Mouse (Mus musculus): Measurements from ENCODE around the gene Tubgcp6. TPM values are rescaled to one million over a fixed set of nuclear protein-coding genes. Genes with fewer than 3 reads are reported as not detected.
A peak's percentile ranks its signal among the peaks of the same experiment; 100 is the strongest.

Gene Tubgcp6
- 17.5 and 17.7 TPM in 2 replicates for polyA plus RNA-seq (2015; fragmentation: Nextera tagmentation; extraction: Ambion mirVana)

DNA sequence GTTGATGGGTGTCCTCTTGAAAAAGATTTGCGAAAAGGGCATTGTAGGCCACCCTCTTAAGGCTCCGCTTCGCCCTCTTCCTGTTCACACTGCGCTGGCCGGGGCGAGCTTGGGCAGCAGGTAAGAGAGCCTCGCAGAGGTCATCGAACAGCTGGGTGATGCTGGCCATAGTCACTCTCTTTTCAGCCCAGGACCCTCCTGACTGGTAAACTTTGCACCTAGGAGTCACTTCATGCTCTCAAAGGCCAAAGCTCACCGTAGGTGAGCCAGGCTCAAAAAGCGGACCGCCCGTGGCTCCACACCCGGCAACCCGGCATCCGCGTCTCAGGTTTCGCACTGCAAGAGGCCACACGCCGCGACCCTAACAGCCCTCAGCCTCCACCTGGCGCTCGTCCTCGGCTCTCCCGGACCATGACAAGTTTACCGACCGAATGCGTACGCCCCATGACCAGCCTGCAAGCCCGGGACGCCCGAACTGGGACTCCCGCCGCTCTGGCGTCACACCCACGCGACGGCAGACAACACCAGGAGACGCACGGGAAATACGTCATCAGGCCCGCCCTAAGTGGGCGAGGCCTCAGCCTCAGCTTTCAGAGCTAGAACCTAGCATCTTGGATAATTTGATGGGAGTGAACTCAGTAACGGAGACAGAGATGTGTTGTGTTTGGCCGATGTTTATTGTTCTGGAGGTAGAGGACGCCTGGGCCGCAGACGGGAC lies at the start of gene Tubgcp6:
Tubgcp6 (minus strand) TSS at position 464 of the 718 bp plus-strand sequence.
- H3K9me3 ChIP-seq, result no peaks in the 10 kb centered on the region
- H3K27me3 ChIP-seq, result no peaks in the 10 kb centered on the region
- ATAC-seq (replicated peaks), result peak; percentile 84
- WGBS, result under 1% methylated on average over 47 of the region's 47 CpGs
- H3K4me2 ChIP-seq (replicated peaks), result peak within 1 kb of the TSS; percentile 93
- peak within 1 kb of the TSS; percentile 79 for H3K4me3 ChIP-seq
- H3K9ac ChIP-seq (replicated peaks), result peak within 1 kb of the TSS; percentile 61
- H3K27ac ChIP-seq (replicated peaks), result peak within 1 kb of the TSS; percentile 92
- peaks cover 51% of the 10 kb centered on the region for H3K4me1 ChIP-seq
- H3K36me3 ChIP-seq, result peaks cover 4% of the 10 kb centered on the region; the same call in 1 of the 2 replicates

DNA sequence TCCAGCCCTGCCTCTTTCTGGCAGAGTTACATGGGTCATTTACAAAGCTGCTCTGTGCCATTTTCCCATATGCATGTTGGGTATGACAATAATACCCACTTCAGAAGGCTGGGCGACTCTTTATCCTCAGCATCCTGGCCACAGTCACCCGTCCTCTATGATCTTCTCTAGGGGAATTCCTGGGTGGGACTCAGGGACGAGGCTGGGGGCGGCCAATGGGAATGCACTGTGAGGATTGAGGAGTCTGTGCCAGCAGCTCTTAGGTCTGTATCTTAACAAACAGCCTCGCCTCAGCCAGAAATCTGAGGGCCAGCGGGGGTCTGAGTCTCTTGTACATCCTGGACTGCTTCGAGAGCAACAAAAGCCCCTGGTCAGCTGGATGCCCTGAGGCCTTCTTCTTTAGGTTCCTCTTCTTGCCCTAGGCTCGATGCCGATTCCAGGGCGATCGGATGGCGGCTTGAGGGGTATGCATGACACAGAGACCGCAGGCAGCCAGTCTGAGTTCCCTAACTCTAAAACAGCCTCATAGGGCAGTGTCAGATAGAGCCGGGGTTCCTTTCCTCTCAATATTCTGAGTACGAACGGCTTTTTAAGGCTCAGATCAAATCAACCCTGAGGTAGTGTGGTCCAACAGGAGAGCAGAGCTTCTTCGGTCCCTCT lies 49.5 kb upstream of the Tubgcp6 start:
- H3K9me3 ChIP-seq, result no peaks in the 10 kb centered on the region
- H3K27me3 ChIP-seq, result no peaks in the 10 kb centered on the region
- 17% methylated on average over 17 of the region's 17 CpGs for WGBS
- H3K4me1 ChIP-seq, result peaks cover 80% of the 10 kb centered on the region
- H3K27ac ChIP-seq (replicated peaks), result peak overlapping the region; percentile 90
- peak overlapping the region; percentile 57 for H3K4me3 ChIP-seq
- H3K9ac ChIP-seq (replicated peaks), result peak overlapping the region; percentile 74
- H3K36me3 ChIP-seq, result peaks cover 8% of the 10 kb centered on the region; the same call in 1 of the 2 replicates
- H3K4me2 ChIP-seq (replicated peaks), result peak overlapping the region; percentile 98
- ATAC-seq (replicated peaks), result no peak

DNA sequence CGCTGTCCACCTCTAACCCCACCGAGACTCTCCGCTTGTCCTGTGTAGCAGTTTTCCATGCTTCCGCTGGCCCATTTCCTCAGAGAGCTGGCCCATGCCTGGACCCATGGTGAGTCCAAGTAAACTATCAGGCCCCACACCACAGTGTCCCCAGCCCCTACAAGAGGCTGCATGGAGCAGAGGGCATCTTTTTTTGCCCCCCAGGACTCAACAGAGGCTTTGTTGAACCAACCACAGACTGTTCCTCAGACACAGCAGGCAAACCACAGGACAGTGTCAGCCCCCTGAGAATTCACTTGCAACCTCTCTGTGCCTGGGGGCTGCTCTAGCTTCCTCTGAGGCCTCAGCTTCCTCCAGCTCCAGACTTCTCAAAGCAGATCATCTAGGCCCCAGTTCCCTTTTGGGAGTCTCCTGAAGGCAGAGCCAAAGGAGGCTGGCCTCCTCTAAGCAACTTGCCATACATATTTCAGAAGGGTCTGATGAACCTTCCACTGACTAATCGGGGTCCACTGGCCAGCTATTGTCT lies 48.7 kb upstream of the Tubgcp6 start:
- Histone ChIP-seq H3K4me1 (peaks cover 72% of the 10 kb centered on the region), H3K36me3 (peaks cover 17% of the 10 kb centered on the region), H3K27ac (replicated peaks) (no peak overlapping the region), H3K4me2 (replicated peaks) (no peak overlapping the region), H3K4me3 (no peak overlapping the region), H3K9me3 (no peaks in the 10 kb centered on the region), H3K9ac (replicated peaks) (no peak overlapping the region), H3K27me3 (no peaks in the 10 kb centered on the region)
- ATAC-seq (replicated peaks), result no peak
- 93% methylated on average over 5 of the region's 5 CpGs for WGBS

DNA sequence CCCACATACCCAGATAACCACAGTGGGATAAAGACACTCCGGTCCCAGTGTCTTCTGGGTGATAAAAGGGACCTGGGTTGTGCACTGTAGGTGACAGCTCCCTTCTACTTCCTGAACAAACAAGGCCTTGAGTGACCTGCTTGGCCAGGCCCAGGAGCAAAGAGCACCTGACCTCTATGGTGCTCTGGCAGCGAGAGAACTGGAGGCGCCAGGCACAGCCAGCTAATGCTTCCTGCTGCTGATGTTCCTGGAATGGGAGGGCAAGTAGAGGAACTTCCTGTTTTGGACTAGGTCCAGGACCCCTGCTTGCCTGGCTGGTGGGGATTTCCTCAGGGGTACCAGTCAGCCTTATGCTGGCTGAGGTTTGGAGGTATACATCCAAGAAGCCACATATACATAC lies 47.2 kb upstream of the Tubgcp6 start:
- Histone ChIP-seq H3K9ac (replicated peaks) (no peak overlapping the region), H3K27ac (replicated peaks) (peak overlapping the region; percentile 65)
- no peak for ATAC-seq (replicated peaks)

DNA sequence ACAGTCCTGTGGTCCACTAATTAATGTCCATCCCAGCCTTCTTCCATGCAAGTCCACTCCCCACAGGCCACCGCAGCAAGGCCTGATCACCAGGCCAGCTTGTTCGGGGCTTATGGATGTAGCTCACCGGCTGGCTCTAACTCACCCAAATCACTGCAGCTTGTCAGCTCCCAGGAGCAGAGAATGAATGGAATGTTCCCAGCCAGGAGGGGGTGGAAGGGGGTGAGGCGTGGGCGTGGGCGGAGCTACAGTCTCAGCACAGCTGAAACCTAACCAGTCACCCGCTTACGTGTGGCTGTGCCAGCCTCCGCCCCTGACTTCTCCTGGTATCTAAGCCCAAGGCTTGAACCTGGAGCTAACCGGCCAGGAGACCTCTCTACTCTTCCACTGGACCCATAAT lies 46.5 kb upstream of the Tubgcp6 start:
- Histone ChIP-seq H3K4me3 (no peak overlapping the region), H3K27me3 (no peaks in the 10 kb centered on the region), H3K27ac (replicated peaks) (peak overlapping the region; percentile 65), H3K9ac (replicated peaks) (0 out of 2 replicates have a peak overlapping the region, but pooled peaks have one; percentile 11), H3K9me3 (no peaks in the 10 kb centered on the region), H3K4me1 (peaks cover 50% of the 10 kb centered on the region), H3K36me3 (peaks cover 37% of the 10 kb centered on the region), H3K4me2 (replicated peaks) (peak overlapping the region; percentile 14; the same call in 1 of the 2 replicates)
- ATAC-seq (replicated peaks), result peak; percentile 59
- WGBS, result 5% methylated on average over 10 of the region's 10 CpGs

More for the DNA sequence above, 47.2 kb upstream of the Tubgcp6 start:
- Histone ChIP-seq H3K36me3 (peaks cover 31% of the 10 kb centered on the region), H3K27me3 (no peaks in the 10 kb centered on the region), H3K4me3 (no peak overlapping the region), H3K4me2 (replicated peaks) (no peak overlapping the region), H3K9me3 (no peaks in the 10 kb centered on the region), H3K4me1 (peaks cover 57% of the 10 kb centered on the region)
- 67% methylated on average over 3 of the region's 3 CpGs for WGBS

DNA sequence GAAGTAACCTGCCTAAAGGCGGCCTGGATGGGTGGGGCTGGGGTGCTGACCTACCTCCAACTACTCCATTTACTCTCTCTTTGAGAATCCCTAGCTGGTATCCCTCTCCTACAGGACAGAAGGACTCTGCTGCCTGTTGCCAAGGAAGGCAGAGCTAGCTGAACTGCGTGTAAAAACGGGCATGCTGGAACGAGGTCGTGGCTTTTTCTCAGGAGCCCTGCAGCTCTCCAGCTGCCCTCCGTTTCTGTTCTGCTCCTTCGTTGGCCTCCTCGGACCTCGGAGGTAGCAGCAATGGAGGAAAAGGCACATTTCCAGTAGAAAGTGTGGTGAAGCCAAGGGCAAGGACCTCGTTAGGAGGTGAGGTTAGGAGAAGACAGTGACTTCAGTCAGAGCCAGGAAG lies 46.0 kb upstream of the Tubgcp6 start:
- H3K4me3 ChIP-seq, result no peak overlapping the region
- H3K9ac ChIP-seq (replicated peaks), result no peak overlapping the region
- no peaks in the 10 kb centered on the region for H3K9me3 ChIP-seq
- no peaks in the 10 kb centered on the region for H3K27me3 ChIP-seq
- ATAC-seq (replicated peaks), result no peak
- H3K4me2 ChIP-seq (replicated peaks), result 0 out of 2 replicates have a peak overlapping the region, but pooled peaks have one; percentile 14
- 52% methylated on average over 10 of the region's 10 CpGs for WGBS
- H3K27ac ChIP-seq (replicated peaks), result peak overlapping the region; percentile 65
- peaks cover 45% of the 10 kb centered on the region for H3K4me1 ChIP-seq
- H3K36me3 ChIP-seq, result peaks cover 42% of the 10 kb centered on the region

DNA sequence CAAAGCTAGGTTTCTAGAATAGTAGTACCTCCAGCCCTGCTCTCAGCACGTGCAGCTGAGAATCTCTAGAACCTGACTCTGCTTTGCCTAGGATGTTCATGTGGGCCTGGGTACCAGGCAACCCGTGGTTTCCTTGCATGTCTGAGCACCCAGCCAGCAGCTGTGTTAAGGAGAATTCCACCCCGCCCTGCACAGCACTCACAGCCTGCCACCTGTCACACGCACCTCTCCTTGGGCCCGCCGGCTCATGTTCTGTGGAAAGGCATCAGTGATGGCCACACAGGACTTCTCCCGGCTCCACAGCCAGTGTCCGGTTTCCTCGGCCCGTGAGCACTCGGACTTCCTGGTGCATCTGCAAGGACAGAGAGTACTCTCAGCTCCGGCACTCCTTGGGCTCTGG lies 42.6 kb upstream of the Tubgcp6 start:
- 95% methylated on average over 12 of the region's 12 CpGs for WGBS
- H3K4me3 ChIP-seq, result no peak overlapping the region
- H3K9me3 ChIP-seq, result no peaks in the 10 kb centered on the region
- no peaks in the 10 kb centered on the region for H3K27me3 ChIP-seq
- peaks cover 75% of the 10 kb centered on the region for H3K36me3 ChIP-seq
- H3K27ac ChIP-seq (replicated peaks), result no peak overlapping the region
- H3K9ac ChIP-seq (replicated peaks), result no peak overlapping the region
- H3K4me2 ChIP-seq (replicated peaks), result no peak overlapping the region
- no peak for ATAC-seq (replicated peaks)
- peaks cover 18% of the 10 kb centered on the region for H3K4me1 ChIP-seq

DNA sequence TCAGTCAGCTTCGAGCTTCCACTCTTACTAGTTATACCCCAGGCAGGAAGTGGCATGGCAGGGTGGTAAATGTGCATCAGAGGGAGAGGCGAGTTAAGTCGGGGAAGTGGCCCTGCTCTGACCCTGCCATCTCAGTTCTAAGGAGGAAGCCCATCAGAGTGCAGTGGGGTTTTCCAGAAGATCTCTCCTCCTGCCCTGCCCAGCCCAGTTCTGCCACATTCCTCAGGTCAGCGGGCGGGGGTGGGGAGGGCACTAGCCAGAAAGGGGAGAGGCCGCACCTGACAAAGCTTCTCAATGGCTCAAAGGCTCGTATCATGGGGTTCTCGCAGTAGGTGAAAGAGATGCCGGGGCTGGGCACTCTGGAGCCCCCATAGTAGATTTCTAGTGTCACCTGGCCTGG lies 38.5 kb upstream of the Tubgcp6 start:
- no peak overlapping the region for H3K4me3 ChIP-seq
- H3K36me3 ChIP-seq, result peaks cover 96% of the 10 kb centered on the region
- H3K4me1 ChIP-seq, result no peaks in the 10 kb centered on the region
- H3K4me2 ChIP-seq (replicated peaks), result no peak overlapping the region
- 91% methylated on average over 7 of the region's 9 CpGs for WGBS
- no peaks in the 10 kb centered on the region for H3K27me3 ChIP-seq
- no peak overlapping the region for H3K9ac ChIP-seq (replicated peaks)
- ATAC-seq (replicated peaks), result no peak
- H3K27ac ChIP-seq (replicated peaks), result no peak overlapping the region
- H3K9me3 ChIP-seq, result no peaks in the 10 kb centered on the region

DNA sequence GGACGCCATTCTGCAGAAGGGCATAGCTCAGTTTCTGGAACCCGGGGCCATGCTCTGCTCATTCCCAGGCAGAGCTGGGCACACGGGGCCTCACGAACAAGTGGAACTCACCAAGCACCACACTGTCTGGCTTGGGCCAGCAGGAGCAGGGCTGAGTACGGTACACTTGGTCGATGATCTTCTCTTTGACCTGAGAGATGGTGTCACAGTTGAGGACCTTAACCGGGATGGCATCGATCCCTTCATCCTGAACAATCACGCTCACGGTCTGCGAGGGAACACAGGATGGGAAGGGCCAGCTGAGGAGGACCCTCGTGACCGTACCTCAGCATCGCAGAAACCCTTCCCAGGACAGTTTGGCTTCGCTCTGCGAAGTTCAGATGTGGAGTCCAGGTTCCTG lies 35.6 kb upstream of the Tubgcp6 start:
- ATAC-seq (replicated peaks), result no peak
- 94% methylated on average over 16 of the region's 16 CpGs for WGBS
- H3K27ac ChIP-seq (replicated peaks), result no peak overlapping the region
- H3K4me1 ChIP-seq, result no peaks in the 10 kb centered on the region
- no peak overlapping the region for H3K4me3 ChIP-seq
- H3K9me3 ChIP-seq, result no peaks in the 10 kb centered on the region
- H3K27me3 ChIP-seq, result no peaks in the 10 kb centered on the region
- H3K4me2 ChIP-seq (replicated peaks), result no peak overlapping the region
- H3K9ac ChIP-seq (replicated peaks), result no peak overlapping the region
- H3K36me3 ChIP-seq, result peaks cover 96% of the 10 kb centered on the region

DNA sequence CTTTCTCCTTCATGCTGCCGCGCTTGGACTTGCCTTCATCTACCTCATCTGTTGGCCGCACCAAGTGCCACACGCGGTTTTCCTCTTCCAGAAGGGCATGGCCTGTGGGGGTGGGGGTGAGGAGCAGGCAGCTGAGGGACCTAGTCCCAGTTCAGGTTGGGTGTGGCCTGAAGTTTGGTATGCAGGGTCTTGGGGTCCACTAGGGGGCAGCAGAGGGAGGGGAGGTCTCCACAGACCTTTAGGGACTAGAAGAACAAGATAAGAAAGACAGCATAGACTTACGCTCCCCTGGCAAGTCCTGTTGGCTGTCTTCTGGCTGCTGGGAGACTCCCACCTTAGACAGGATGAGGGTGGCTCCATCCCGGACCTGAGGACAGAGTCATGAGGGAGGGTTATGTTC lies 35.0 kb upstream of the Tubgcp6 start:
- ATAC-seq (replicated peaks), result 0 out of 2 replicates have a peak, but pooled peaks have one; percentile 36
- no peak overlapping the region for H3K27ac ChIP-seq (replicated peaks)
- no peak overlapping the region for H3K4me3 ChIP-seq
- WGBS, result 64% methylated on average over 7 of the region's 7 CpGs
- no peaks in the 10 kb centered on the region for H3K9me3 ChIP-seq
- peaks cover 92% of the 10 kb centered on the region for H3K36me3 ChIP-seq
- H3K4me1 ChIP-seq, result no peaks in the 10 kb centered on the region
- H3K4me2 ChIP-seq (replicated peaks), result no peak overlapping the region
- H3K27me3 ChIP-seq, result no peaks in the 10 kb centered on the region
- H3K9ac ChIP-seq (replicated peaks), result no peak overlapping the region

DNA sequence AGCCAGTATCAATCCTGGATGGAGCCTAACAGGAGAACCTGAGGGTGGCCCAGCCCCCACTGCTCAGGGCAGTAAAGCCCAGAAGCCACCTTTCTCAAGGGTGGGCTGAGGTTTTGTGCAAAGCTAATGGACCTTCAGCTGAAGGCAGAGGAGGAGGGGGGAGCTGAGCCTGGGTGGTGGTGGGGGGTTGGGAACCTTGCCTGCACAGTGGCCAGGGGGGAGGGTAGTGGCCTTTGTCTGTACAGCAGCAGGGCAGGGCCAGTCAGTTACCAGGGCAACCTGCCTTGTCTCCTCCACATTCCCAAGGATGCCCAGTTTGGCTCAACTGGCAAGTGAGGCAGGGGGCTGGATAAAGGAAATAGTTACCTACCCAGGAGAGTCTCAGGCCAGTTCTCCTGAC lies 29.4 kb upstream of the Tubgcp6 start:
- no peaks in the 10 kb centered on the region for H3K9me3 ChIP-seq
- no peak overlapping the region for H3K4me2 ChIP-seq (replicated peaks)
- H3K4me3 ChIP-seq, result no peak overlapping the region
- H3K27me3 ChIP-seq, result no peaks in the 10 kb centered on the region
- peaks cover 30% of the 10 kb centered on the region for H3K4me1 ChIP-seq
- H3K9ac ChIP-seq (replicated peaks), result no peak overlapping the region
- no peak for ATAC-seq (replicated peaks)
- peak overlapping the region; percentile 17; the same call in 1 of the 2 replicates for H3K27ac ChIP-seq (replicated peaks)
- peaks cover 38% of the 10 kb centered on the region for H3K36me3 ChIP-seq

DNA sequence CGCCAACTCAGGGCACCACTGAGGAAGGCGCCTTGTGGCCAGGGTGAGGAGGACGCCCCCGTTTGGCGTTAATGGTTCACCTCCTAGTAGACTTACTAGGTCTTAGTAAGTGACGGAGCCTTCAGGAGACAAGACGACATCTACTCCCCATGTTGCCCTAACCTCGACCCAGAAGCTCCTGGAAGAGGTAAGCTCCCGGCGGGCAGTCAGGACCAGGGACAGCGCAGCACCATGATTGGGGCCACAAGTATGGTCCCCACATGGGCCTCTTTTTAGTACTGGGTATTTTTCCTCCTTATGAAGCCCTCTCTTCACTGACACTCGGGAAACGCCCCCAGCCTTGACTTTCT lies 27.1 kb upstream of the Tubgcp6 start:
- Histone ChIP-seq H3K27me3 (no peaks in the 10 kb centered on the region), H3K9me3 (no peaks in the 10 kb centered on the region), H3K4me2 (replicated peaks) (peak overlapping the region; percentile 84), H3K36me3 (peaks cover 15% of the 10 kb centered on the region), H3K9ac (replicated peaks) (peak overlapping the region; percentile 80), H3K4me3 (peak overlapping the region; percentile 78), H3K4me1 (peaks cover 45% of the 10 kb centered on the region), H3K27ac (replicated peaks) (peak overlapping the region; percentile 88)
- 4% methylated on average over 13 of the region's 13 CpGs for WGBS
- no peak for ATAC-seq (replicated peaks)
